Mouse (Mus musculus) cerebellum, adult 2 months (tissue): Measurements from ENCODE around the gene Mfn2. TPM values are rescaled to one million over a fixed set of nuclear protein-coding genes. Genes with fewer than 3 reads are reported as not detected.

Source experiments
- DNase-seq, 2 experiments: peaks; one replicate each; pipeline ENCODE4 v3.0.0; 2021
- H3K27ac ChIP-seq: fragments of 200-500 bp; 2 replicates; pipeline ENCODE4 v1.5.1; 2012; ENCODE audit warnings: low read length, control low read depth, inconsistent platforms; ENCODE audit not compliant: insufficient read depth
- H3K27me3 ChIP-seq: fragments of 200-500 bp; 2 replicates; pipeline ENCODE4 v1.6.1; 2012; ENCODE audit warnings: inconsistent platforms, mild to moderate bottlenecking, low read length, moderate library complexity; ENCODE audit not compliant: control insufficient read depth, insufficient read depth
- H3K4me1 ChIP-seq: fragments of 200-500 bp; 2 replicates; pipeline ENCODE4 v1.6.1; 2011; ENCODE audit warnings: low read length; ENCODE audit not compliant: control insufficient read depth, insufficient read depth
- H3K4me3 ChIP-seq: fragments of 200-500 bp; replicated peaks from 2 replicates; pipeline ENCODE3; 2011; ENCODE audit warnings: mild to moderate bottlenecking, low read depth, low read length, control low read depth; ENCODE audit not compliant: insufficient read depth
- CTCF ChIP-seq: fragments of 200-500 bp; IDR thresholded peaks from 2 replicates; pipeline ENCODE4 v1.5.1; 2011; ENCODE audit warnings: low read depth, mild to moderate bottlenecking, control low read depth, low read length, moderate library complexity, borderline replicate concordance; ENCODE audit not compliant: insufficient read depth
- POLR2A ChIP-seq: fragments of 200-500 bp; IDR thresholded peaks from 2 replicates; pipeline ENCODE4 v1.6.1; 2011; ENCODE audit warnings: low read length, control low read depth, borderline replicate concordance; ENCODE audit not compliant: insufficient read depth
- WGBS: fragments of 180-500 bp; shearing (Covaris S2); methylation state at CpG from one replicate; pipeline ENCODE4 v1.1.7; 2018; 5-methylcytosine and 5-hydroxymethylcytosine counted together
- polyA plus RNA-seq: library from polyadenylated mRNA; depleted of rRNA; stranded (reverse); fragments of >200 nt; gene quantifications from 2 replicates; pipeline ENCODE4 v1.2.3, GENCODE M21; 2012

The Mfn2 gene
- polyA plus RNA-seq, 1 experiment = 113 TPM

GRCm38 (mm10) chr4:147890341-147890740, 14.2 kb downstream of the Mfn2 start:
- no peak for DNase-seq
- TF ChIP-seq CTCF = no peak
- no peak for TF ChIP-seq POLR2A
- H3K27me3 ChIP-seq = no peaks in the 10 kb centered on the region
- 84% methylated on average over 6 of the region's 6 CpGs for WGBS
- H3K4me3 ChIP-seq = no peak overlapping the region
- no peak overlapping the region for H3K27ac ChIP-seq
- H3K4me1 ChIP-seq = peaks cover 3% of the 10 kb centered on the region; the same call in 1 of the 2 replicates

GRCm38 (mm10) chr4:147888237-147888636, 16.3 kb downstream of the Mfn2 start:
- H3K4me3 ChIP-seq = no peak overlapping the region
- no peak overlapping the region for H3K27ac ChIP-seq
- no peaks in the 10 kb centered on the region for H3K27me3 ChIP-seq
- 37% methylated on average over 4 of the region's 4 CpGs for WGBS
- no peak for DNase-seq
- peaks cover 3% of the 10 kb centered on the region; the same call in 1 of the 2 replicates for H3K4me1 ChIP-seq
- TF ChIP-seq POLR2A (no peak), CTCF (no peak)

- Histone ChIP-seq H3K27ac (no peak overlapping the region), H3K4me3 (no peak overlapping the region), H3K27me3 (no peaks in the 10 kb centered on the region), H3K4me1 (peaks cover 3% of the 10 kb centered on the region; the same call in 1 of the 2 replicates)
- 92% methylated on average over 7 of the region's 7 CpGs for whole genome bisulfite sequencing
- no peak for DNase-seq
- TF ChIP-seq POLR2A = no peak
- no peak for TF ChIP-seq CTCF
Observed at GRCm38 (mm10) chr4:147887277-147887676, 17.2 kb downstream of the Mfn2 start.

DNA sequence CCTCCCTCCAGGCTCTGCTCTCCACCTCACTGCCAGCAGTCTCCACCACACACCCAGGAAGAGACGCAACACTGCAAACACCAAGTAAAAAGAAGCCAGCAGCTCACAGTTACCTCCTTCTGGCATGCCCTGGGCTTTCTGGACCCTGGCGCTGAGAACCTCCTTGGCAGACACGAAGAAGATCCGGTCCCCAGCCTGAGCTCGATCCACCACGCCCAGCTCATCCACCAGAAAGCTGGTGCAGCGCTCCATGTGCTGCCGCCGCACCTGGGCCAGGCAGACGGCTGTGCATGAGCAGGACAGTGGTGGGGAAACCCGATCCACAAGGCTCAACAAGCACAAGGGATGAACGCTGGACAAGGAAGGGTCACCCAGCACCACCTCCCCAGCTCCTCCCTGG, 18.3 kb downstream of the Mfn2 start:
- Histone ChIP-seq H3K27me3 (no peaks in the 10 kb centered on the region), H3K27ac (no peak overlapping the region), H3K4me3 (no peak overlapping the region), H3K4me1 (peaks cover 3% of the 10 kb centered on the region; the same call in 1 of the 2 replicates)
- DNase-seq = no peak
- no peak for TF ChIP-seq POLR2A
- no peak for TF ChIP-seq CTCF
- 77% methylated on average over 12 of the region's 12 CpGs for WGBS

- no peak for DNase-seq
- no peaks in the 10 kb centered on the region for H3K27me3 ChIP-seq
- TF ChIP-seq CTCF (no peak), POLR2A (no peak)
- 59% methylated on average over 3 of the region's 3 CpGs for WGBS
- H3K27ac ChIP-seq = no peak overlapping the region
- H3K4me1 ChIP-seq = peaks cover 3% of the 10 kb centered on the region; the same call in 1 of the 2 replicates
- H3K4me3 ChIP-seq = no peak overlapping the region
Observed at GRCm38 (mm10) chr4:147884138-147884537, 20.4 kb downstream of the Mfn2 start.

- H3K27ac ChIP-seq = no peak overlapping the region
- no peak for DNase-seq
- no peaks in the 10 kb centered on the region; the same call in 1 of the 2 replicates for H3K4me1 ChIP-seq
- TF ChIP-seq POLR2A = no peak
- TF ChIP-seq CTCF = no peak
- WGBS = 10% methylated on average over 6 of the region's 6 CpGs
- no peaks in the 10 kb centered on the region for H3K27me3 ChIP-seq
- H3K4me3 ChIP-seq = no peak overlapping the region
Observed at GRCm38 (mm10) chr4:147883041-147883440, 21.5 kb downstream of the Mfn2 start.

DNA sequence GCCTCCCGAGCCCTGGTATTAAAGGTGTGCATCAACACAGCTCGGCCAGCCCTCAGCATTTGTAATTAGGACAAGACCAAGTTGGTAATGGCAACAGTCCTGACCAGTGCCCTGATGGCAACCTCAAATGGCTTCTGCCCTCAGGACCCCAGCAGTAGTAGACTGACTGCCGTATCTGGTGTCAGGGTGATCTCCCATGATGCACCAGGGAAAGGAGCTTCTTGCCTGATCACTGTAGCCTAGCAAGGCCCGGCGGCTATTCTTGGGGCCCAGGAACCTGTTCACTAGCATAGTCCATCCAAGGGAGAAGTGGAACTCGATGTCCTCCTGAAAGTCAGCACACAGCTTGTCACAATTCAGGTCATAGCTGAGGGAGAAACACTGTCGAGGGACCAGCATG, 22.7 kb downstream of the Mfn2 start:
- TF ChIP-seq POLR2A (no peak), CTCF (no peak)
- WGBS = 94% methylated on average over 7 of the region's 7 CpGs

GRCm38 (mm10) chr4:147879865-147880264, 24.6 kb downstream of the Mfn2 start:
- Histone ChIP-seq H3K4me1 (no peaks in the 10 kb centered on the region; the same call in 1 of the 2 replicates), H3K4me3 (no peak overlapping the region), H3K27me3 (no peaks in the 10 kb centered on the region), H3K27ac (no peak overlapping the region)
- no peak for DNase-seq
- TF ChIP-seq CTCF (no peak), POLR2A (no peak)
- WGBS = 55% methylated on average over 5 of the region's 5 CpGs

More for the DNA sequence above, 22.7 kb downstream of the Mfn2 start:
- Histone ChIP-seq H3K4me1 (no peaks in the 10 kb centered on the region; the same call in 1 of the 2 replicates), H3K27ac (no peak overlapping the region), H3K4me3 (no peak overlapping the region), H3K27me3 (no peaks in the 10 kb centered on the region)
- DNase-seq = no peak
